Mouse (Mus musculus): ENCODE results near the gene Olfr747. TPM values are rescaled to one million over a fixed set of nuclear protein-coding genes. Genes with fewer than 3 reads are reported as not detected.
"Not testable (repeated sequence)": the region's sequence is repeated elsewhere in the genome, so short reads cannot be mapped to it uniquely, and the experiment has no call there.

Olfr747 gene
- not detected in 2 replicates for polyA plus RNA-seq (2012)

DNA sequence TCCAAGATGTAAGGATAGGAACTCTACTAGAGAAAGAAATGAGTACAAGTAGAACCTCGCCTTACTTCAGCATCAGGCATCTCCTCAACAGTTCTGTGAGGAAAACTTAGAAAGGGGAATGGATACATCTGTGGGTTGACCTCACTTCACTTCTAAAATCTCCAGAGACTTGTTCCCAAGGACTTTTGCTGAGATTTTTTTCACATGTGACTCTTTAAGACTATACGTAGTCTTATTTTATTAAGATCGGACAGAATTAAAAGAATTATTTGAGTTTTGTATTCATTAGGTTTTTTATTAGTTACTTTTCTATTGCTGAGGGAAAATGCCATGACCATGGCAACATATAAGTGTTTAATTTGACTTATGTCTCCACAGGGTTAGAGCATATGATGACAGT is at the start of gene Olfr747:
Gene Olfr747, minus strand, starts transcription at position 101 of the 400 bp plus-strand sequence.
- Histone ChIP-seq H3K4me1 (ENCODE audit: control insufficient read depth) (no peaks in the 10 kb centered on the region), H3K4me3 (replicated peaks) (no peak within 1 kb of the TSS), H3K27me3 (ENCODE audit: control insufficient read depth) (no peaks in the 10 kb centered on the region), H3K36me3 (ENCODE audit: control insufficient read depth) (no peaks in the 10 kb centered on the region), H3K9me3 (ENCODE audit: control insufficient read depth, low read length) (no peaks in the 10 kb centered on the region)
- TF ChIP-seq TAL1 (IDR thresholded peaks at IDR 0.05; ENCODE audit: low read length), result no peak
- no peak for TF ChIP-seq GATA1 (IDR thresholded peaks at IDR 0.05; ENCODE audit: low read length)

GRCm38 (mm10) chr14:50741584-50741983 is 48.6 kb upstream of the Olfr747 start:
- H3K27me3 ChIP-seq (ENCODE audit: control insufficient read depth), result no peaks in the 10 kb centered on the region

DNA sequence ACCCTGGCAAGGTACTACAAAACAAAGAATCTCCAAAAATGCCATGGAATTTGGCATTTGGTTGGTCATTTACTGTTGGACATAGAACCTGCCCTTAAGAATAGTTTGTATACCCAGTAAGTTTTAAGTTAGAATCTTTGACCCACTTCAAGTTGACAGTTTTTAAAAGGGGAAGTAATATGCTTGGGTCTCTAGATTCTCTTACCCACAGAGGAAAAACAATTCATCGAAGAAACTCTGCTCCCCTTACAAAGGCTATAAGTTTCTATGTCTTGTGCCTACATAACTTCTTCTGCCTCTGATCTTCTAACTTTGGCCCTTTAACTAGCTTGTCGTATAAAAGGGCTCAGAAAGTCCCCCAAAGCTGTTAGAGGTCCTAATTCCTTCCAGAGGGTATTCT is 47.3 kb upstream of the Olfr747 start:
- Histone ChIP-seq H3K27me3 (ENCODE audit: control insufficient read depth) (no peaks in the 10 kb centered on the region), H3K36me3 (ENCODE audit: control insufficient read depth) (no peaks in the 10 kb centered on the region), H3K4me3 (replicated peaks) (no peak overlapping the region), H3K4me1 (ENCODE audit: control insufficient read depth) (no peaks in the 10 kb centered on the region), H3K9me3 (ENCODE audit: control insufficient read depth, low read length) (no peaks in the 10 kb centered on the region)
- no peak for TF ChIP-seq TAL1 (IDR thresholded peaks at IDR 0.05; ENCODE audit: low read length)
- no peak for TF ChIP-seq GATA1 (IDR thresholded peaks at IDR 0.05; ENCODE audit: low read length)

More at GRCm38 (mm10) chr14:50741584-50741983, 48.6 kb upstream of the Olfr747 start:
- no peak for TF ChIP-seq GATA1 (IDR thresholded peaks at IDR 0.05; ENCODE audit: low read length)
- TF ChIP-seq TAL1 (IDR thresholded peaks at IDR 0.05; ENCODE audit: low read length), result no peak
- Histone ChIP-seq H3K4me3 (replicated peaks) (no peak overlapping the region), H3K4me1 (ENCODE audit: control insufficient read depth) (no peaks in the 10 kb centered on the region), H3K36me3 (ENCODE audit: control insufficient read depth) (no peaks in the 10 kb centered on the region), H3K9me3 (ENCODE audit: control insufficient read depth, low read length) (no peaks in the 10 kb centered on the region)

DNA sequence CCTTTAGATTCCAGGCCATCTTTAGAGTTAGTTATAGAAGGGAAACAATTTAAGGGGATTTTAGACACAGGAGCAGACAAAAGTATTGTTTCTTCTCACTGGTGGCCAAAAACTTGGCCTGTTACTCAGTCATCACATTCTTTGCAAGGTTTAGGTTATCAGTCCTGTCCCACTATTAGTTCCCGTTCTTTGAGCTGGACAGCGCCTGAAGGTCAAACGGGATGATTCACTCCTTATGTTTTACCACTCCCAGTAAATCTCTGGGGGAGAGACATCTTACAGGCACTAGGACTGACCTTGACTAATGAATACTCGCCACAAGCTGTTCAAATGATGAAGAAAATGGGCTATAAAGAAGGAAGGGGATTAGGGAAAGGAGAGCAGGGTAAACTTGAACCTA is 29.4 kb upstream of the Olfr747 start:
- H3K4me1 ChIP-seq (ENCODE audit: control insufficient read depth); H3K27me3 ChIP-seq (ENCODE audit: control insufficient read depth); H3K36me3 ChIP-seq (ENCODE audit: control insufficient read depth); H3K9me3 ChIP-seq (ENCODE audit: control insufficient read depth, low read length); H3K4me3 ChIP-seq (replicated peaks): not testable (repeated sequence)

- not testable (repeated sequence) for H3K9me3 ChIP-seq (ENCODE audit: control insufficient read depth, low read length); H3K4me3 ChIP-seq (replicated peaks)
Measured at GRCm38 (mm10) chr14:50719875-50720274, 26.9 kb upstream of the Olfr747 start.

GRCm38 (mm10) chr14:50707073-50707472 is 14.1 kb upstream of the Olfr747 start, which contains the start of gene Olfr748:
Gene Olfr748, plus strand, starts transcription at chr14:50707373.
- Histone ChIP-seq H3K4me1 (ENCODE audit: control insufficient read depth) (no peaks in the 10 kb centered on the region), H3K4me3 (replicated peaks) (no peak within 1 kb of the TSS), H3K36me3 (ENCODE audit: control insufficient read depth) (no peaks in the 10 kb centered on the region), H3K27me3 (ENCODE audit: control insufficient read depth) (no peaks in the 10 kb centered on the region), H3K9me3 (ENCODE audit: control insufficient read depth, low read length) (peaks cover 1% of the 10 kb centered on the region; the same call in 1 of the 2 replicates)
- TF ChIP-seq GATA1 (IDR thresholded peaks at IDR 0.05; ENCODE audit: low read length) (no peak), TAL1 (IDR thresholded peaks at IDR 0.05; ENCODE audit: low read length) (no peak)

More at GRCm38 (mm10) chr14:50719875-50720274, 26.9 kb upstream of the Olfr747 start:
- H3K36me3 ChIP-seq (ENCODE audit: control insufficient read depth); H3K27me3 ChIP-seq (ENCODE audit: control insufficient read depth); H3K4me1 ChIP-seq (ENCODE audit: control insufficient read depth): not testable (repeated sequence)

- Histone ChIP-seq H3K9me3 (ENCODE audit: control insufficient read depth, low read length) (no peaks in the 10 kb centered on the region), H3K36me3 (ENCODE audit: control insufficient read depth) (no peaks in the 10 kb centered on the region), H3K27me3 (ENCODE audit: control insufficient read depth) (no peaks in the 10 kb centered on the region), H3K4me1 (ENCODE audit: control insufficient read depth) (no peaks in the 10 kb centered on the region), H3K4me3 (replicated peaks) (no peak within 1 kb of the TSS)
- no peak for TF ChIP-seq TAL1 (IDR thresholded peaks at IDR 0.05; ENCODE audit: low read length)
- no peak for TF ChIP-seq GATA1 (IDR thresholded peaks at IDR 0.05; ENCODE audit: low read length)
Measured at GRCm38 (mm10) chr14:50646783-50647182, 46.2 kb downstream of the Olfr747 start, which contains the start of gene Olfr746. Gene Olfr746, plus strand, starts transcription at chr14:50647083.

DNA sequence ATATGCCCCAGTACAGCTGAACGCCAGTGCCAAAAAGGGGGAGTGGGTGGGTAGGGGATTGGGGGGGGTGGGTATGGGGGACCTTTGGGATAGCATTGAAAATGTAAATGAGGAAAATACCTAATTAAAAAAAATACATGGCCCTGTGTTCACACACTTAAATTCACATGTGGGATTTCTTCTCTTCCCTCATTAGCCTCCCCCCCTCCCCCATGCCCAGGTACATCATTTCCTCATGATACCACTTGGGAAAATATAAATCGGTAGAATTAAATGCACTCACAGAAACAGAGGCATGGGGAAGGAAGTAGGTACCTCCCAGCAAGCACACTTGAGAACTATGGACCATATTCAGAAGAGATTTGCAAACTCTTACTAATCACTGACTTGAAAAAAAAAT is 53.9 kb downstream of the Olfr747 start, which contains the start of gene Olfr745:
Gene Olfr745, plus strand, starts transcription at position 301 of the 400 bp plus-strand sequence.
- Histone ChIP-seq H3K4me3 (replicated peaks) (no peak within 1 kb of the TSS), H3K9me3 (ENCODE audit: control insufficient read depth, low read length) (no peaks in the 10 kb centered on the region), H3K36me3 (ENCODE audit: control insufficient read depth) (no peaks in the 10 kb centered on the region), H3K4me1 (ENCODE audit: control insufficient read depth) (no peaks in the 10 kb centered on the region), H3K27me3 (ENCODE audit: control insufficient read depth) (no peaks in the 10 kb centered on the region)
- no peak for TF ChIP-seq TAL1 (IDR thresholded peaks at IDR 0.05; ENCODE audit: low read length)
- TF ChIP-seq GATA1 (IDR thresholded peaks at IDR 0.05; ENCODE audit: low read length), result no peak

Other genes with a start within 250 kb of the Olfr747 start
- not detected in 2 replicates for gene Olfr740, start 247.7 kb downstream of the Olfr747 start, polyA plus RNA-seq (2012)
- gene Olfr741, start 220.5 kb downstream of the Olfr747 start, polyA plus RNA-seq (2012), result not detected in 2 replicates
- gene Olfr742, start 189.6 kb downstream of the Olfr747 start, polyA plus RNA-seq (2012), result not detected in 2 replicates
- gene Olfr743, start 171.4 kb downstream of the Olfr747 start, polyA plus RNA-seq (2012), result not detected in 2 replicates
- gene Olfr744, start 78.3 kb downstream of the Olfr747 start, polyA plus RNA-seq (2012), result not detected in 2 replicates
- gene Olfr745, start 53.8 kb downstream of the Olfr747 start, polyA plus RNA-seq (2012), result not detected in 2 replicates
- gene Olfr746, start 46.1 kb downstream of the Olfr747 start, polyA plus RNA-seq (2012), result not detected in 2 replicates
- not detected in 2 replicates for gene Olfr748, start 14.2 kb upstream of the Olfr747 start, polyA plus RNA-seq (2012)
- 0.03 TPM in 1 of 2 replicates, not detected in the other for gene Olfr749, start 51.9 kb upstream of the Olfr747 start, polyA plus RNA-seq (2012)
- gene Ttc5, start 92.3 kb upstream of the Olfr747 start, polyA plus RNA-seq (2012), result 0.35 and 0.69 TPM in 2 replicates
- gene Ccnb1ip1, start 114.5 kb upstream of the Olfr747 start, polyA plus RNA-seq (2012), result 0.06 and 0.08 TPM in 2 replicates
- gene Parp2, start 114.6 kb upstream of the Olfr747 start, polyA plus RNA-seq (2012), result 0.41 and 0.54 TPM in 2 replicates
- gene Tep1, start 177.4 kb upstream of the Olfr747 start, polyA plus RNA-seq (2012), result 0.05 TPM in 1 of 2 replicates, not detected in the other
- not detected in 2 replicates for gene Klhl33, start 204.3 kb upstream of the Olfr747 start, polyA plus RNA-seq (2012)
- gene Osgep, start 231.7 kb upstream of the Olfr747 start, polyA plus RNA-seq (2012), result 1.4 and 1.5 TPM in 2 replicates
- gene Apex1, start 231.8 kb upstream of the Olfr747 start, polyA plus RNA-seq (2012), result 3.3 and 3.7 TPM in 2 replicates
- 6.3 and 8.9 TPM in 2 replicates for gene Pip4p1, start 237.7 kb upstream of the Olfr747 start, polyA plus RNA-seq (2012)
- 0.20 and 0.22 TPM in 2 replicates for gene Pnp, start 237.9 kb upstream of the Olfr747 start, polyA plus RNA-seq (2012)

Data from erythroblast, embryonic 14.5 days (primary cell).